Mouse (Mus musculus): ENCODE data around the gene Kif26b.

The Kif26b gene

GRCm38 (mm10) chr1:178585366-178586020 lies 56.6 kb downstream of the Kif26b start:
- in situ Hi-C loops (cut with MseI, MboI) = no loop called here

GRCm38 (mm10) chr1:178590229-178591171 lies 61.6 kb downstream of the Kif26b start:
- in situ Hi-C loops (cut with MseI, MboI) = no loop called here

- in situ Hi-C loops (cut with MseI, MboI) = no loop called here
Measured at GRCm38 (mm10) chr1:178597113-178597512, 68.2 kb downstream of the Kif26b start.

- in situ Hi-C loops (cut with MseI, MboI) = no loop called here
Measured at GRCm38 (mm10) chr1:178597757-178598156, 68.8 kb downstream of the Kif26b start.

- in situ Hi-C loops (cut with MseI, MboI) = no loop called here
Measured at GRCm38 (mm10) chr1:178600851-178601569, 72.1 kb downstream of the Kif26b start.

GRCm38 (mm10) chr1:178609151-178609775 lies 80.3 kb downstream of the Kif26b start:
- in situ Hi-C loops (cut with MseI, MboI) = no loop called here

- in situ Hi-C loops (cut with MseI, MboI) = no loop called here
Measured at GRCm38 (mm10) chr1:178611512-178611911, 82.6 kb downstream of the Kif26b start.

- in situ Hi-C loops (cut with MseI, MboI) = no loop called here
Measured at GRCm38 (mm10) chr1:178621301-178621700, 92.4 kb downstream of the Kif26b start.

GRCm38 (mm10) chr1:178623889-178624288 lies 95.0 kb downstream of the Kif26b start:
- in situ Hi-C loops (cut with MseI, MboI) = no loop called here

GRCm38 (mm10) chr1:178626961-178627381 lies 98.0 kb downstream of the Kif26b start:
- in situ Hi-C loops (cut with MseI, MboI) = no loop called here

- in situ Hi-C loops (cut with MseI, MboI) = no loop called here
Measured at GRCm38 (mm10) chr1:178630042-178630441, 101.1 kb downstream of the Kif26b start.

- in situ Hi-C loops (cut with MseI, MboI) = no loop called here
Measured at GRCm38 (mm10) chr1:178631863-178632262, 102.9 kb downstream of the Kif26b start.

- in situ Hi-C loops (cut with MseI, MboI) = no loop called here
Measured at GRCm38 (mm10) chr1:178634359-178635085, 105.6 kb downstream of the Kif26b start.

GRCm38 (mm10) chr1:178635470-178635869 lies 106.5 kb downstream of the Kif26b start:
- in situ Hi-C loops (cut with MseI, MboI) = no loop called here

GRCm38 (mm10) chr1:178637293-178637692 lies 108.4 kb downstream of the Kif26b start:
- in situ Hi-C loops (cut with MseI, MboI) = no loop called here

GRCm38 (mm10) chr1:178639951-178640350 lies 111.0 kb downstream of the Kif26b start:
- in situ Hi-C loops (cut with MseI, MboI) = no loop called here

GRCm38 (mm10) chr1:178640719-178641455 lies 112.0 kb downstream of the Kif26b start:
- in situ Hi-C loops (cut with MseI, MboI) = no loop called here

- in situ Hi-C loops (cut with MseI, MboI) = no loop called here
Measured at GRCm38 (mm10) chr1:178641788-178642187, 112.9 kb downstream of the Kif26b start.

- in situ Hi-C loops (cut with MseI, MboI) = no loop called here
Measured at GRCm38 (mm10) chr1:178644954-178645353, 116.0 kb downstream of the Kif26b start.

- in situ Hi-C loops (cut with MseI, MboI) = no loop called here
Measured at GRCm38 (mm10) chr1:178646589-178646988, 117.7 kb downstream of the Kif26b start.

Data from mouse trophoblast stem cell (cell line).